Mouse (Mus musculus) erythroblast, adult 5-6 weeks (primary cell): ENCODE data around the gene Ccdc157. TPM values are rescaled to one million over a fixed set of nuclear protein-coding genes. Genes with fewer than 3 reads are reported as not detected.
"Not testable (repeated sequence)": the region's sequence is repeated elsewhere in the genome, so short reads cannot be mapped to it uniquely, and the experiment has no call there.

Experiments used
- ATAC-seq: replicated peaks from 2 replicates; pipeline ENCODE4 v1.8.0; 2016; ENCODE audit warnings: moderate number of reproducible peaks, mild to moderate bottlenecking, moderate TSS enrichment, inconsistent platforms; ENCODE audit not compliant: poor library complexity, low FRiP score, severe bottlenecking
- total RNA-seq, 2 experiments: library from RNA; stranded (forward) in 1 of 2; stranded (reverse) in 1 of 2; fragments of 150-400 nt in 1 of 2; fragments of 200-764, 138-1000 nt in 1 of 2; gene quantifications; 2 replicates each; pipeline versions ENCODE4 v1.2.3 to v1.2.4; 2015 to 2017; ENCODE audit warnings: low replicate concordance in 2 of 2

The Ccdc157 gene
- total RNA-seq (2015; ENCODE audit: low replicate concordance) = 0.21 and 0.77 TPM in 2 replicates
- total RNA-seq (2017; ENCODE audit: low replicate concordance) = 1.0 and 1.3 TPM in 2 replicates

DNA sequence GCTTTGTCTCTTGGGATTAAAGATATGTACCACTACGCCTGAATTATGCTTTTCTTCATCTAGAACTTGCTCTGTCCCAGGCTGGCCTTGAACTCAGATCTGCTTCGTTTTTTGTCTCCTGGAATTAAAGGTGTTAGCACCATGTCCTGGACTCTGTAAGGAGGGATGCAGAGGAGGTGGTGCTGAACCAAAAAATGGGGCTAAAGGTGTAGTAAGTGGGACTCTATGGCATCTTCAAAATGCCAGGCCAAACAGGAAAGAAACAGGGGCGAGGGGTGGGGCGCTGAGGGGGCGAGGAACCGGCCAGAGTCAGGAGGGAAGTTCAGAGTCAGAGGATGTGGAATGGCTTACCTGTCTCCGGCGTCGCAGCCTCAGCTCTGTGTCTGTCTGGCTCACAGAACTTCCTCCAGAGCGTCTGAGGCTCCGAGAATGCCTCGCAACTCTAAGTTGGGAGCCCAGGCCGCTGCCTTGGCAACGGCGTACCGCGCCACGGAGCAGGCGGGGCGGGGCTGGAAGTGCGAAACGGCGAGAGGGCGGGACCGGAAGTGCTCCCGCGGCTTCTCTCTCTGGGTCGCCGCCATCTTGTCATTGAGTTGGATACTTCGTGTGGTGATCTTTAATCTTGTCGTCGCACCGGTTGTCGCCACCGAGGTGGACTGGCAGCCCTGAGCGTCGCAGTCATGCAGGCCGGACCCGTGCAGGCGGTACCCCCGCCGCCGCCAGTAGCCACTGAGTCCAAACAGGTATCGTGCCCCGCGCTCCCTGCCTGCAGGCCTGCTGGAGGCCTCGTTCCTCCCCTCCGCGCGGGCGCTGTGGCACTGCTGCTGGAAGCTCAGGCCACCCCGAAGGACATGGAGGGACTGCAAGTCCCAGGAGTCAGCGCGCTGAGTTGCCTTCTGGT, at the start of gene Ccdc157, which contains the start of gene Sf3a1:
TSS of gene Ccdc157 (minus strand) at position 486 of the 901 bp plus-strand sequence.
TSS of gene Sf3a1 (plus strand) at position 543 of the 901 bp plus-strand sequence.
- ATAC-seq = peak; percentile 98

DNA sequence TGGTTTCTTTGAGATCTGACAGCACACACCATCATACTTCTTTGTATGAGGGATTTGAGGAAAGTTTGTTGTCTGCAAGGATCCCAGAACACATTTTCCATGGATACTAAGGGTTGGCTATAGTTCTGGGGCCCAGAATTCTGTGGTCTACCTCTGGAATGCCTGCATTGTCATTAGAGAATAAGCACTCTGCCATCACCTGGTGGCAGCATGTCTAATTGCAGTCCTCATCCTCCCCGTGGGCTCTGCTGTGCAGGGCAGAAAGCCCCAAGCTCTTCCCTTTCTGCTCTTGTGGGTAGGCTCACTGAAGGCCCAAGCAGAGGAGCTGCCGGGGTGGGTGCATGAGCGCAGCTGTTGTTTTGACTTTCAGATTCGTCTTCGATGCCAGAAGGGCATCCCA, 49.5 kb upstream of the Ccdc157 start:
- ATAC-seq = no peak

DNA sequence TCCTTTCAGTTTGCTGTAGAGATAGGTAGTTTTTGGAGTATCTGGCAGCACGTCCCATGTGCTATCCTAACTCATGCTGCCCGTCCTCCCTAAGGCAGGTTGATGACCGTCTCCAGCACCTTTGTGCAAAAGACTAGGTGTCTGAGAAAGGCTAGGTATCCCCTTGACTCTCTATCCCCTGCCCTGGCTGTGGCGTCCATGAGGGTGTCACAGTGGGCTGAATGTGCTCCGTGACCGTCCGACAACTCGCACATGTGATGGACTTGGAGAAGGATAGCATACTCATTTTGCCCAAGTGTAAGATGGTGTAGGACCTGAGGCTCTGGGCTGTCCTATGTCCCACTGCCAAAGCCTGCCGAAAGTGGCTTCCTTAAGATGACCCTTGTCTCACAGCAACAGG, 47.6 kb upstream of the Ccdc157 start:
- ATAC-seq = no peak

DNA sequence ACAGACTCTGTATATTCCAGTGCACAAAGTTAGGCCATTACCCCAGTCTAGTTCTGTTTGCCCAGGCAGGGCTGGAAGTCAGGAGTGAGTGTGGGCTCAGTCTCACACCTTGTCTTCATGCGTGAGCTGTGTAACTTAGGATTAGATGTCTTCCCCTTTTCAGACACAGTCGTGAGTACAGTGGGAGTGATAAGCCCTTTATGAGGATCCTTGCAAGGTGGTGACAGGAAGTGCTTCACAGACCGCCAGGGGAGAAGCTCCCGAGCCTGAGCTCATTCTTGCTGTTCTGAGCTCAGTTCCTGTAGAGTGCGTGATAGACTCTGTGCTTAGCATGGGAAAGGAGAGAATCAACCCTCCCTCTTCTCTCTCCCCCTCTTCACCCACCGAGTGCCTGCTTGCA, 46.5 kb upstream of the Ccdc157 start:
- no peak for ATAC-seq

DNA sequence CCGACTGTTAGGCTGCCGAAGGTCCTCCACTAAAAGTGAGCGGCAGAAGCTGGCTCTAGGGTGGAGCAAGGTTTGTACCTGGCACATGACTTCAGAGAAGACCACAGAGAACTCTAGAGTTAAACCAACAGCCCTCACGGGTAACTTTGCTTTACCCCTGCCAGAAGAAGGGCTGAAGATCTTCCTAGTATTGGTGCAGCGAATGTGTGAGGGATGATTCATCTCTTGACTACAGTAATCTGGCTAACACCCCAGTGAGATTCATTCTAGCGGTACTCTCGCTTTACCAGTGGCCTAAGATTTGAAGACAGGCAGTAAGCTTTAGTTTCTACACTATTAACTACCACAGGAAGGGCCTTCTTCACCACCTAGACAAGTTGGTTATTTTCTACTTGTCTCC, 45.9 kb upstream of the Ccdc157 start:
- ATAC-seq = no peak

DNA sequence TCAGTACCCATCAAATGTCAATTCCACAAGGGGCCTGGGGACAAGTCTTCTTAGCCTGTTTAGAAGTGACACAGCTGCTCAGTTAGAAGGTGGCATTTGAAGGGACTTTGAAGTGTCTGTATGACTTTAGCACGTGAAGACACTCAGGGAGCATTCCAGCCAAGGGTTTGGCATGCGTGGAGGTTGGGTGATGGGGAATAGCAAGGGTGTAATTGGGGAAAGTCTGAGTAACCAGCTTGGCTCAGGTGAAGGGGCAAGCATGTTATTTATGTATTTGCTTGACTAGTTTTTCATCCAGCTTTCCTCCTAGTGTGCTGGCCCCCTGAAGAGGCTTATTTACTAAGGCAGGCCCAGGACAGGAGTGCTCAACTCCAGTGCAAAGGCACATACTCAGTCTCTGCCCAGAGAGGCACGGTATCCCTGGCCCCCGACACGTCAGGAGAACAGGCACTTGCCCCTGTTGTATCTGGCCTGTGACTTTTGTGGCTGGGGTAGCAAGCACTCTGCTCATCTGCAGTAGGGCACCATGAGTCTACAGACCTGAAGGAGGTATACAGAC, 45.1 kb upstream of the Ccdc157 start:
- no peak for ATAC-seq

DNA sequence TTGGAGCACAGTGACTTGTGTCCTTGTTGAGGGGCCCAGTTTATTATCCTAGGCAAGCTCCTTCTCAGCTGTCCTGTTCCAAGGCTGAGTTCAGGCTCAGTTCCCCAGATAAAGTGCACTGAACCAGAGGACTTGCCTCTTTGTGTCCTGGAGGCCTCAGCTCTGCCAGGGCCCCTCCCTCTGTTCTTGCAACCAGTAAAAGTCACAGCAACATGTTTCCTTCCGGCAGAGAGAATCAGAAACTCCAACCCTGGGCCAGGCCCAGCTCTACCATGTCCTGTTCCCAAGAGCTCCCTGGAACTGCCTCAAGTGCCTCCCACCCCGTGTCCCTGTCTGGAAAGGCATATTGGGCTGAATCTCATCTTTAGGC, 43.6 kb upstream of the Ccdc157 start:
- ATAC-seq = no peak

DNA sequence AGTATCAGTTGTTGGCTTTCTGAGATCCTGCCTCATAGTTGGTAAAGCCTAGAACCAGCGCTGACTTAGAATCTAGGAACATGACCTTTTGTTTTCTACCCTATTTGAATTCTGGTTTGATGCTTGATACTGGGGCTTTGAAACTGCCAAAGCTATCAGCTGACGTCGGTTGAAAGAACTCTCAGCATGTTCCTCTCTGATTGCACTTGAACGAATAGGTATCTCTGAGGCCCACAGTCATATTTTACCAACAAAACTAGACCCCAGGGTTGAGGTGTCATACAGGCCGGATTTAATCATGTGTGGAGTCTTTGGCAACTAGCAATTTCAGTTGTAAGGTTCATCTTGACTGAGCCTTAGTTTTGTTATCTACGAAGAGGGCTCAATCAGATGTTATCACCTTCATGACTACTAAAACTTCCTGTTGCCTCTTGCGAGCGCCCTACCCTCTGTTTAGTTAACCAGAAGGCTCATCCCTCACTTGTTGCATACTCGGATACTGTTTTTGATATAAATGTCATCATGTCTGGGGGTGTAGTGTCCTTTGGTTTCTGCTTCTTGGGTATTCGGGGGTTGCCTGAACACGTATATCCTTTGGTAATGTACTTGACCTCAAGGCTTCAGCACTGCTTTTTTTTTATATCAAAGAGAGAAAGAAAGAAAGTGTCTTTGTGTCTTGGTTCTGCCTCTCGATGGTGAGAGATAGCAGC, 43.1 kb upstream of the Ccdc157 start:
- no peak for ATAC-seq

DNA sequence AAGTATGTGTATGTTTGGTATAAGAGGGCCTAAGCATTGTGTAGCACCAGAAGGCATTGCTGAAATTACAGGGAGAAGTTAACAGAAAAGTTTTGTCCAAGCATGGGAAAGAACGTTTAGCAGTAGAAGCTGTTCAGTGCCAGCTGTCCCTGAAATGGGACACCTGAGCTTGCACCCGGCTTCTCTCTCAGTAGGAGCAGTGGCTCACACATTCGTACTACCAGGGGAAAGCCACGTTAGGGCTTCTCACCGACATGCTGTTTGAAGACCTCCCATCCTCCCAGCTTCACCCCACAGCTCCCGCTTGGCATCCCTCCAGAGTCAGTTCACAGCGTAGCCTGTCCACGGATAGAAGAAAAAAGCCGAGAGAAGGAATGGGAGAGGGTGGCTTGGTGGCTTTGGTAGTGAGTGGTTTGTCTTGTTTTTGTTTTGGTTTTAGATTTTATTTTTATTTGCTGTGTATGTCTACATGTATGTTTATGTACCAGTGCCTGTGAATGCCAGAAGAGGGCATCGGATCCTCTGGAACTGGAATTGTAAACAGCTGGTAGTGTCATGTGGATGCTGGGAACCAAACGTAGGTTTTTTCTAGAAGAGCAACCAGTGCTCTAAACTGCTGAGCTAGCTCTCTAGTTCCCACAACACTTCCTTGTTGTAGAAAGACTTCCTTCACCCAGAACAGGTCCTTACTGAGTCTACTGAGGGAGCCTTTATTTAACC, 42.0 kb upstream of the Ccdc157 start:
- ATAC-seq = no peak

DNA sequence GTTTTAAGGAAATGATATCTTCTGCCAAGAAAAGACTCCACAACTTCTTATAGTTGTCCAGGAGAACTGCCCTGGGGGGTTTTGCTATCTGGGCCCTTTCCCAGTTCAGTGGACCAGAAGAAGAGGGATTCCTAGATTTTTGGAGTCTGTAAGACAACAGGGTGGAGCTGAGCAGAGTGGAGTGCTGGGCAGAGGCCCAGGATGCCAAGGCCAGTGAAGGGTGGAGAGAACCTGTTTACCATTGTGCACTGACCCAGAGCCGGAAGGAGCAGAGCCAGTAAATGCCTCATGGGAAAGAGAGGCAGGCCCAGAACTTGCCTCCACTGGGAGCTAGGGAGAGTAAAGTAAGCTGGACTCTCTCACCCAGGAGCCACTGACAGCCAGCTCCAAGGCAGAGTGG, 37.6 kb upstream of the Ccdc157 start:
- ATAC-seq = no peak

DNA sequence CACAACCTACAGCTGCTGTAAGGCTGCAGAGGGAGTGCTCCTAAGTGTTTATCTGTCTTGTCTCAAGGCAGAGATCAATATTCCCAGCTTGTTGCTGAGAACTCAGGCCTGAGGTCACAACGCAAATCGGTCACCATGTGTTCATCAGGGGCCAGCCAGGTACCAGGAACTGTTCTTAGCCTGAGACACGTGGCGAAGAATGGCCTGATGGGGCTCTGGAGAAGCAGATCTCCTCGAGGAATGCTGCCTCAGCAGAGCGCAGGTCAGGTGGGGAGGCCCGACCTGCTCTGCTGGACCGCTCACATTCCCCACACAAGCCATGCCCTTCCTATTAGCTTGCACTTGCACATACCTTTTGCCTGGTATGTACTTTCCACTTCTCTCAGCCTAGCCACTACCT, 36.5 kb upstream of the Ccdc157 start:
- no peak for ATAC-seq

DNA sequence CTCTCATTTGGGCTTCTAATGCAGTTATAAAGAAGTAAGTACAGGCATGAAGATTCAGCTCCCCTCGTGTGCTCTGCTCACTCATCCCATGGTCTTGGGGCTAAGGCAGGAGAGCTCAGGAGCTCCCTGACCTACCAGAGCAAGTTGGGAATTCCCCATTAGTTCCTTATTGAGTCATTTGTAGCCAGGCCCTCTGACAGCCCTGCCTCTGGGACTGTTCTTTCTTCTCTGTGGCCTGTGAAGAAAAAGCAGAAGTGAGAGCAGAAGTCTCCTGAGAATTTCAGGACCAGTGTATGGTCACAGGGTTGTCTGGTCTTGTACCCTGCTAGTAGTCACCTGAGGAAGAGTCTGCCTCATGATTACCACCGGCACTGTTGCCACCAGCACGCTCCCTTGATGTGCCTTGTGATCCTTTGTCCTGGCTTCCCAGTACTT, 35.5 kb upstream of the Ccdc157 start:
- no peak for ATAC-seq

DNA sequence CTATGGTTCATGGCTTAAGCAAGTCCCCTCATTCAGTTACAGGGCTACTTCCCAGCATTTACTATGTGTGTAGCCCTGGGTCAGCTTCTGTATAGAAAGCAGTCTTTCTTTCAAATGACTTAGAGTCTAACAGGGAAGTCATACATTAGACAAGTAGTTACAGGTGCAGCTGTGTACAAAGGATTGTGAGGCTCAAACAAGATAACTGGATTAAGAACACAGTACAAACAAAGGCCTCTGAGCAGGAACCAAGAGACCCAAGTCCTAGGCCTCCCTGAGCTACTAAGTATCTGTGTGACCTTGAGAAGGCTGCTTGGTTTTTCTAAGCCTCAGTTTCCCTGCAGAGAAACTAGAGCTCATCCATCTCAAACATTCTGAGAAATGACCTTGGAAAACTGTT, 33.3 kb upstream of the Ccdc157 start:
- no peak for ATAC-seq

DNA sequence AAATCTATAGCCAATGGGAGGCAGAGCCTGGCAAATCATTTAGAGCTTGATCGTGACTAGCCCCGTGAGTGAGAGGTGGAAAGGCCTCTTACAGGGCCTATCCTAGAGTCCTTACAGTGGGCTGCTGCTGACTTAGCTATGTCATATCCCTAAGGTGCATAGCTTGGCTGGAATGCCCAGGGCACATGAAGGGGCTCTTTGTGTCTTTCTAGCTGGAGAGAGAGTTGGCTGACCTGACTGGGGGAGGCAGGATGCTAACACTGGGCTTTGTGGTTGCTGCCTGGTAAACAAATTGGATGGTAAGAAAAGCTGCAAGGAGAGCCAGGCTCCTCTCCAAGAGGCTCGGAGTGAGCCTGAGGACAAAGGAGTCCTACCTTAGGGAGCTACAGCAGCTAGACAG, 32.7 kb upstream of the Ccdc157 start:
- no peak for ATAC-seq

DNA sequence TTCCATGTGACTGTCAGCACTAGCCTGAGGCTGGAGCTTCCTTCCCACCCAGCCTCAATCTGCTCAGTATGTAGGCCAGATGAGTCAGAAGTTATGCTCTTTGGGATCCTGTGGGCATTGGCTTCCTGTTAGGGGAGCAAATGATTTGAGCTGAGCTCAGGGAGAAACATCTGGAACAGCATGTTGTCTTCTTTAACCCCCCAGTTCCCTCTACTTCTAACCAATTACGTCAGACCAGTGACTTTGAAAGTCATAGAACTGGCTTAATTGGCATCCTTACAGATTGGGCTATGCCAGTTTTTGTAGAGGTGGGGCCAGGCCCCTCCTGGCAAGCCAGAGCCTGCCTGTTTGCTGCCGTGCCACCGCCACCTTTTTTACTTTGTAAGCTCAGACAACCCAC, 30.6 kb upstream of the Ccdc157 start:
- ATAC-seq = no peak

DNA sequence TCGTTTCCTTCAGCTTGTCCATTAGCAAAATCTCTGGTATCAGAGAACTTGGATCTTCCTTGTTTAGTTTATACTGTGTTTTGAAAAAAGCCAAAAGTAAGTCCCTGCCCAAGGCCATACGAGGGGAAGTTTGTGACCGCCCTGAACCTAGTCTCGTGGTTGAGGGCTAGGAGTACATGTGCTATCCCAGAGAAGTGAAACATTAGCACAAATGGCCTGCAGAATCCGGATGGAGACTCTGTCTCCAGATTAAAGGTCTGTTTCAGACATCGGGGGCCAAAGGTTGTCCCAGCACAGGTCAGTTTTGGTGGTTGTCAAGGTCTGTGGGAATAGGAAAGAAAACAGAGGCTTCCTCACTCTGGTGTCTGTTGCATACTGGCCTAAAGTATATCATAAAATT, 29.1 kb upstream of the Ccdc157 start:
- no peak for ATAC-seq

DNA sequence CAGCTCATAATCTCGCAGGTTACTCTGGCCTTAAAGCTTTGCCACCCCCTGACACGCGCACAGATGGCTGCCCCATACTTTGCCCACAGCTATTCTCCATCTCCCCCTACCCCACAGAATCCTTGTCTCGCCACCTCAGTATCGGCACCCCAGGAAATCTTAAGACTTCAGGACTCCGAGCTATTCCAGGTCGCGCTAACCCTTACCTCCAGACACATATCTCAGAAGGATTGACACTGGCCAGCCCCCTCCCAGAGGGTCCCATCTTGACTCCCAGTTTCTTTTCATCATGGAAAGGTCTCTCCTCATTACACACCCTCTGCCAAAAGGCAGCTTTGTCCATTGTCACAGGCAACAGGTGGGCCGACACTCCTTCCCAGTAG, 27.2 kb upstream of the Ccdc157 start:
- ATAC-seq = no peak

DNA sequence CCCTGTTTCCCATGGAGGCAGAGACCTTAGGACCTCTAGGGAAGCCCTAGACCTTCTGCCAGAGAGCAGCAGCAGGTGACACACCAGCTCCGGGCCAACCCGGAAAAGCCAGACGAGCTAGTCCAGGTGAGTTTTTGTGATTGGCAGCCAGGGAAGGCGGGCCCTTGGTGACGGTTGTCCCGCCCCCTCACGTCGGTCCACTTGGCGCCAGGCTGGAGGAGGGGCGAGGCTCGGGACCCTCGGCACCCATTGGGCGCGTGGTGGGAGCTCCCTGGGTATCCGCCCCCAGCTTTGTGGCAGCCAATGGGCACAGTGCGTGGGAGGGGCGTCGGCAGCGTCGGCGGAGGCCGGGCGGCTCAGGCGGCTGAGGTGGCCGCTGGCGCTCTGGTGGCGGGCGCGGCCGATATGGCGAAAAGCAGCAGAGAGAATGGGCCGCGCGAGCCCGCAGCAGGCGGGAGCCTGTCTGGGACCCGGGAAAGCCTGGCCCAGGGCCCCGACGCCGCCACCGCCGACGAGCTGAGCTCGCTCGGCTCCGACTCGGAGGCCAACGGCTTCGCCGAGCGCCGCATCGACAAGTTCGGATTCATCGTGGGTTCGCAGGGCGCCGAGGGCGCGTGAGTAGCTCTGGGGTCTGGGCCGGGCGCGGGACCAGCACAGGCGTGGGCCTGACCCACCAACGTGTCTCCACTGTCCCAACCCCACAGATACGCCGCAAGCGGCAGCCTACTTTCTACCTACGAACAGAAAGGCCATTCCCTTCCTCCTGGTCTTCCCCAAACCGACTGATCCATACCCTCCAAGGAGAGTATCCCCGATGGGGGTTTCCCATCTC, 26.6 kb upstream of the Ccdc157 start, which contains the start of gene Tbc1d10a:
TSS of gene Tbc1d10a (plus strand) at position 304 of the 832 bp plus-strand sequence.
- ATAC-seq = peak; percentile 99

DNA sequence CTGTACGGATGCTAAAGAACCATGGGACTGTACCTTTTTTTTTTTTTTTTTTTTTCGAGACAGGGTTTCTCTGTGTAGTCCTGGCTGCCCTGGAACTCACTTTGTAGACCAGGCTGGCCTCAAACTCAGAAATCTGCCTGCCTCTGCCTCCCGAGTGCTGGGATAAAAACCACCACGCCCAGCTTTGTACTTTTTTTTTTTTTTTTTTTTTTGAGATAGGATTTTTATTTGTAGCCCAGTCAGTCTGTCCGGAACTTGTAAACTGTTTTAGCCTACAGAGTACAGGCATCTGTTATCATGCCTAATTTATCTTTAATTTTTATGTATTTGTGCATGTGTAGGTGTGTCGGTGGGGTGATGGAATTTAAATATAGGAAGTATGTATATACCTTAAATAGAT, 25.4 kb upstream of the Ccdc157 start:
- not testable (repeated sequence) for ATAC-seq
